Mouse (Mus musculus) forebrain, embryonic 16.5 days (tissue): ENCODE data around the gene Ttc39b. TPM values are rescaled to one million over a fixed set of nuclear protein-coding genes. Genes with fewer than 3 reads are reported as not detected.

ENCODE experiments used
- ATAC-seq: fragments of 200-750 bp; cut with Nextera tagmentation; 2 replicates; pipeline ENCODE4 v1.8.0; 2017; ENCODE audit warnings: mild to moderate bottlenecking, moderate library complexity
- H3K27ac ChIP-seq: fragments of 300-500 bp; sonication (generic); 2 replicates; pipeline ENCODE4 v1.5.1; 2014; ENCODE audit warnings: low read length, control low read depth
- H3K27me3 ChIP-seq: fragments of 300-500 bp; sonication (generic); replicated peaks from 2 replicates; pipeline ENCODE4 v1.6.1; 2014; ENCODE audit warnings: low read length; ENCODE audit not compliant: control insufficient read depth, insufficient read depth
- H3K36me3 ChIP-seq: fragments of 300-500 bp; sonication (generic); 2 replicates; pipeline ENCODE4 v1.6.1; 2014; ENCODE audit not compliant: control insufficient read depth, insufficient read depth
- H3K4me1 ChIP-seq: fragments of 300-500 bp; sonication (generic); replicated peaks from 2 replicates; pipeline ENCODE4 v1.6.1; 2014; ENCODE audit warnings: low read length; ENCODE audit not compliant: control insufficient read depth, insufficient read depth
- H3K4me2 ChIP-seq: fragments of 300-500 bp; sonication (generic); 2 replicates; pipeline ENCODE4 v1.6.1; 2014; ENCODE audit warnings: mild to moderate bottlenecking, low read length, control low read depth
- H3K4me3 ChIP-seq: fragments of 300-500 bp; sonication (generic); replicated peaks from 2 replicates; pipeline ENCODE4 v1.5.1; 2014; ENCODE audit warnings: mild to moderate bottlenecking, low read length, control low read depth
- H3K9ac ChIP-seq: fragments of 300-500 bp; sonication (generic); replicated peaks from 2 replicates; pipeline ENCODE4 v1.6.1; 2014; ENCODE audit warnings: low read depth, low read length, control low read depth
- H3K9me3 ChIP-seq: fragments of 300-500 bp; sonication (generic); 2 replicates; pipeline ENCODE4 v1.6.1; 2016; ENCODE audit warnings: low read length; ENCODE audit not compliant: control insufficient read depth
- WGBS: fragments of 180-500 bp; shearing (Covaris S2); extraction: QIAGEN DNeasy Blood & Tissue Kit; methylation state at CpG from one replicate; pipeline ENCODE4 v1.1.7; 2014; 5-methylcytosine and 5-hydroxymethylcytosine counted together
- polyA plus RNA-seq: library from polyadenylated mRNA; unstranded; fragments of >200 nt; fragmentation: Nextera tagmentation; extraction: Ambion mirVana; gene quantifications from 2 replicates; pipeline ENCODE4 v1.2.1, GENCODE M21; 2015

Ttc39b gene
- polyA plus RNA-seq, 1 experiment from 2014 or later = 12.1 TPM

DNA sequence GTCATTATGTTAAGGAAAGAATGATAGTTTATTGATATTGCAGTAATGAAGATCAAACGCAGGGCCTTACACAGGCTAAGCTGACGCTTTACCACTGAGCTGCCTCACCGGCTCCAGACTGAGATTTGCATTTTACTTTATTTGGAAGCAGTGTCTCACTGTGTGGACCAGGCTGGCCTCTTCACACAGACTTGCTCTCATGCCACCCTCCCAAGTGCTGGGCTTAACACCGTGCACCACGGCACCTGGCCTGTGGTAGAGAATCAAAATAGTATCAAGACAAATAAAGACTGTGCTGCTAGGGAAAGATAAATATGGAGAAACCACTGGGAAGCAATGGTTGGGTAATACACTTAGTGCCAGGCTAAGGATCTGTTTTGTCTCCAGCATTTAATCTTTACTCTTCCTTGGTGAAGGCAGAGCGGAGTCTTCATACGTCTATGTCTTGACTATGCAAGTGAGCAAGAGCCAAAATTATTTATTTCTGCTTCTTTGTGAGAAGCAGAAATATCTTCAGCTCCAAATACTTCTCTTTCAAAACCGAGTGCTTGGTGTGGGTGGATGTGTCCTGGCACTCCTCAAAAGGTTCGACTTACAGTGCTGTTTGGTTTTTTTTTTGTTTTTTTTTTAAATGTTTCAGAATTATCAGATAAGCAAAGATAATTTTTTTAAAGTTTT lies 19.2 kb upstream of the Ttc39b start:
- no peaks in the 10 kb centered on the region for H3K9me3 ChIP-seq
- no peak overlapping the region for H3K4me2 ChIP-seq
- H3K36me3 ChIP-seq = no peaks in the 10 kb centered on the region
- H3K27ac ChIP-seq = no peak overlapping the region
- H3K9ac ChIP-seq = no peak overlapping the region
- H3K27me3 ChIP-seq = no peaks in the 10 kb centered on the region
- H3K4me1 ChIP-seq = no peaks in the 10 kb centered on the region
- 81% methylated on average over 9 of the region's 9 CpGs for WGBS
- H3K4me3 ChIP-seq = no peak overlapping the region
- ATAC-seq = no peak

DNA sequence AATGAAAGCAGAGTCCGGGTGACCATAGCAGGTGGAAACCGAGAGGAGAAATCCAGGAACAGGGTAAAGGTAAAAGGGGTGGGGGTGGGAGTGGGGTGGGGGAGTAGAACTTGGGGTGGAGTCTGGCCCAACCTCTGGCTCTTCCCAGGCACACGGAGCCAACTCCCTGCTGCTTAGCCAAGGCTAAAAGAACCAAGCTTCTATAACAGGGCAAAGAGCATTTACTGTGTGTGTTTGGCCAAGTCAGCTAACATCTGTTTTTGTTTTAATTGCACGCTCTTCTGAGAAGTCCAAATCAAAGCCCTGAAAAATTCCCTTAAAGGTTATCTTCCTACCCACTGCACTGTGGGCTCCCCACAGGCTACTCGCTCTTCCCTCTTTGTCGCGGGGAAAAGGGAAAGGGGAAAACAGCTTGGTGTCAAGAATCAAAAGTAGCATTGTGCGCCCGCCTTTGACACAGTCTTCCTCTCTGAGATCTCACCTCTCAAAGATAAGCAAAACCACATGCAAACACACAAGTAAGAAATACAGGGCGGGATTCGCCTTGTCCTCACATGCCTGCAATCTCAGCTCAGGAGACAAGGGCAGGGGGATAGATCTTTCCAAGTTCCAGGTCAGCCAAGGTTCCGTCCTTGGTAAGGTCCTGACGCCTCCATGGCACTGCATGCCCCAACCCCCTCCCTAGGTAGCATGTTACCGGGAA lies 18.4 kb upstream of the Ttc39b start:
- Histone ChIP-seq H3K4me2 (no peak overlapping the region), H3K4me3 (no peak overlapping the region), H3K27ac (no peak overlapping the region), H3K36me3 (no peaks in the 10 kb centered on the region), H3K9ac (no peak overlapping the region), H3K27me3 (no peaks in the 10 kb centered on the region), H3K9me3 (no peaks in the 10 kb centered on the region), H3K4me1 (no peaks in the 10 kb centered on the region)
- ATAC-seq = no peak
- 74% methylated on average over 14 of the region's 14 CpGs for WGBS

DNA sequence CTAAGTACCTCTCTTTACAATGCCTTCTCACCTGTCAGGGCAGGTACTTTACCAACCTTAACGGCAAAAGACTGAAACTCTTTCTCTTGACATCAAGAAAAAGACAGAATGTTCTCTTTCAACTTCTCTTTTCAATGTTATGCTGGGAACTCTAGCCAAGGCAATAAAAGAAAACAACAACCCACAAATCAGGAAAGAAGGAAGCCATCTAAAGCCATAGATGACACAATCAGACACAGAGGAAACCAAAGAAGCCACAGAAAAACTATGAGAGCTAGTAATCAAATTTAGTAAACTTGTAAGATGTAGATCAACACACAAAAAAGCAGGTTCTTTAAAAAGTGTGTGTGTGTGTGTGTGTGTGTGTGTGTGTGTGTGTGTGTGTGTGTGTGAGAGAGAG lies 15.3 kb upstream of the Ttc39b start:
- Histone ChIP-seq H3K4me1 (no peaks in the 10 kb centered on the region), H3K9ac (no peak overlapping the region), H3K36me3 (no peaks in the 10 kb centered on the region), H3K4me3 (no peak overlapping the region), H3K27ac (no peak overlapping the region), H3K4me2 (no peak overlapping the region), H3K9me3 (no peaks in the 10 kb centered on the region), H3K27me3 (no peaks in the 10 kb centered on the region)
- WGBS = 78% methylated on average over 1 of the region's 1 CpGs
- ATAC-seq = no peak

DNA sequence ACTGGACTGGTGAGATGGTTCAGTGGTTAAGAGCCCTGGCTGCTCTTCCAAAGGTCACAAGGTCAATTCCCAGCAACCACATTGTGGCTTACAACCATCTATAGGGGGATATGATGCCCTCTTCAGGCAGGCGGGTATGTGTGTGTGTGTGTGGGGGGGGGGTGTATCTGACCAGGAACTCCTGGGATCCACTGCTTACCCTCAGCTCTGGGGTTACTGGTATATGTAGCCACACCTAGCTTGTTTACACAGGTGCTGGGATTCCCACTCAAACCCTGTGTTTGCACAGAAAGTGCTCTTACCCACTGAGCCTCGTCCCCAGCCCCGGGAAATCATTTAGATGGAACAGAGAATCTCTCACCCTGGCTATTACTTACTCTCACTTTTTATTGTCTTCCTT lies 13.7 kb upstream of the Ttc39b start:
- Histone ChIP-seq H3K4me1 (no peaks in the 10 kb centered on the region), H3K4me2 (no peak overlapping the region), H3K9me3 (no peaks in the 10 kb centered on the region), H3K9ac (no peak overlapping the region), H3K27ac (no peak overlapping the region), H3K4me3 (no peak overlapping the region), H3K36me3 (no peaks in the 10 kb centered on the region), H3K27me3 (no peaks in the 10 kb centered on the region)
- WGBS = 79% methylated on average over 3 of the region's 3 CpGs
- no peak for ATAC-seq

DNA sequence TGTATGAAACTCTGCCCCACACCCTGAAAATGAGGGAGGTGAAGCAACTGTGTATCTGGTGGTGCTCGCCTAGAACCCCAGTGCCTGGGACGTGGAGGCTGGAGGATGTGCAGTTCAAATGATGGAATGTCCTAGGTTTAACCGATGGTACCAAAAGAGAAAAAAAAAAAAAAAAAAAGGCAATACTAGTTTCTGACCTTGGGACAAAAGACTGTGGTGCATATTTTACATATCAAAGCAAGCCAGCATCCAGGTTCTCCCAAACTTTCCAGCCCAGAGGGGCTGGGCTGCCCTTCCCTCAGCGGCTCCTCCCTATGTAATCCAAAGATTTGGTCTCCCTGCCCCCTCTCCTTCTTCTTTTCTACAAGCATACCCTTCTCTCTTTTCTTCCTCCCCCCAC lies 6.3 kb upstream of the Ttc39b start:
- 88% methylated on average over 4 of the region's 4 CpGs for WGBS
- no peaks in the 10 kb centered on the region for H3K4me1 ChIP-seq
- no peak for ATAC-seq
- no peak overlapping the region for H3K9ac ChIP-seq
- no peaks in the 10 kb centered on the region for H3K9me3 ChIP-seq
- H3K36me3 ChIP-seq = no peaks in the 10 kb centered on the region
- H3K27ac ChIP-seq = no peak overlapping the region
- H3K27me3 ChIP-seq = peaks cover under 1% of the 10 kb centered on the region; the same call in 1 of the 2 replicates
- H3K4me2 ChIP-seq = no peak overlapping the region
- no peak overlapping the region for H3K4me3 ChIP-seq

DNA sequence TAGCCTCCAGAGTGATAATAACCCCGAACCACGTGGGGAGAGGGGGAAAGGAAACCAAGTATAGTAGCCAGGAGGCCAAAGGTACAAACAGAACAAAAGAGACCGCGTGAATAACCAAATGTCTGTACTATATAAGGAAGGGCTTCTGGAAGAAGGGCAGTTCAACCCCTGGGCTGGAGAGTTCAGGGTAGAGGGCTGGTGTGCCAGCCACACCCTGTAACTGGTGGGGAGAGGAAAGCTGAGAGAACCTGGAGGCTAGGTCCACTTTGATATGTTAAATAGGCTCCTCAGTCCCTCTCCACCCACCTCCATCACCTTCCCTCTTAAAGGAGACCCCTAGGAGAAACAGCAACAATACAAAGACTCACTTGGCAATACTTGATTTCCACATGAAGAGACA lies 5.6 kb upstream of the Ttc39b start:
- H3K4me2 ChIP-seq = no peak overlapping the region
- 64% methylated on average over 4 of the region's 4 CpGs for WGBS
- no peaks in the 10 kb centered on the region for H3K4me1 ChIP-seq
- no peaks in the 10 kb centered on the region for H3K36me3 ChIP-seq
- no peak overlapping the region for H3K9ac ChIP-seq
- no peak overlapping the region for H3K4me3 ChIP-seq
- H3K27me3 ChIP-seq = peaks cover 3% of the 10 kb centered on the region; the same call in 1 of the 2 replicates
- no peak for ATAC-seq
- H3K27ac ChIP-seq = no peak overlapping the region
- no peaks in the 10 kb centered on the region for H3K9me3 ChIP-seq

DNA sequence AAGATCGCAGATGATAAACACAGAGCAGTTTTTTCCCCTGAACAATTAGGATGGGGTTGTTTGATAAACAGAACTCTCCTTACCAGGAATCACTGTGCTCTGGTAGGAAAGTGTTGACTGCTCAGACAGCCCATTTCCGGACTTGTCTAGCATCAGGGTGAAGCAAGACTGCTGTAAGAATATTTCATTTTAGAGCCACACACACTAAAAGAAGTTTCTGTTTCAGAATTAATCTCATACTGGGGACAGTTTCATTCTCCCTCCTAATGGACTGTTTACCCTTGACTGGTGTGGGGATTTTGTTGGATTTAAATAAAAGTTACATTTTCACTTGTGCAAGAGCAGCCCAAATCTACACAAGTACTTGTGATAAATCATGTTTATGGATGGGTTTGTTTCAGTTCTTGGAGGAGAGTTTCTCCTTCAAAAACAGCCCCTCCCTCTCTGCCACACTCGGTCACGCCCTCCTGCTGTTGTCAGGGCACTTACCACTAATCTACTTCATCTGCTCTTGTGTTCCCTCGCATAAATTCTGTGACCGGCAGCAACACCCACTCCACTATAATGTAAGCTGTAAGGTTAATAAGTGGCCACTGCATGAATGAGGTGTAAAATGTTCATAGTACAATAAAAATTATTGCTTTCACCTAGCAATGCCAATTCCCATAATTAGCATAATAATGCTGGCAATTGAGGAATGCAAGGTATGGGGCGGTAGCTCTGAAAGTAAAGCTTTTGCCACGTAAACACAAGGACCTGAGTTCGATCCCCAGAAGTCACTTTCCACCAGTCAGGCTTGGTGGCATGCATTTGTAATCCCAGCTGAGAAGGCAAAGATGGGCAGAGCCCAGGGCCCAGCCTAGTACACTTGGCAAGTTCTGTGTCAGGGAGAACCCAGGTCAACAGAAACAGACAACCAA lies 4.2 kb upstream of the Ttc39b start:
- H3K9ac ChIP-seq = no peak overlapping the region
- H3K9me3 ChIP-seq = no peaks in the 10 kb centered on the region
- no peak overlapping the region for H3K27ac ChIP-seq
- H3K36me3 ChIP-seq = no peaks in the 10 kb centered on the region
- no peak overlapping the region for H3K4me3 ChIP-seq
- no peak overlapping the region for H3K4me2 ChIP-seq
- no peak for ATAC-seq
- peaks cover 3% of the 10 kb centered on the region; the same call in 1 of the 2 replicates for H3K27me3 ChIP-seq
- H3K4me1 ChIP-seq = peaks cover 6% of the 10 kb centered on the region
- WGBS = 44% methylated on average over 9 of the region's 9 CpGs

DNA sequence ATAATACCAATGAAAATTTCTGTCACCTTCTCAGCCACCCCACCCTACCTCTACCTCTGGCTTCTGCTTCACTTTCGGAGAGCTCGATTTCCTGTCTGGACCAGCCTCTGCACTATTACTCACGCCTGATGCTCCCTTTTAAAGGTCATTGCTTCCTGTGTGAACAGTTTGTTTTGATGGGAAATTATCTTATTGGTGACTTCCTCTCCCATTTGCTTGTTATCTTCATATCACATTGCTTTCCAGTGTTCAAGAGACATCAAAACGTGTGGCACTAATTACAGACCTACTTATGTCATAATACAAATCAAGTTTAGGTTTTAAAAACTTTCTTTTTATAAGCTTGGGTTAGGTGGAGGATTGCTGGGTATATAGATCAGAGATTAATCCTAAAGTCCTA lies 3.5 kb upstream of the Ttc39b start:
- Histone ChIP-seq H3K9ac (no peak overlapping the region), H3K4me1 (peaks cover 9% of the 10 kb centered on the region), H3K36me3 (no peaks in the 10 kb centered on the region), H3K27me3 (peaks cover 3% of the 10 kb centered on the region; the same call in 1 of the 2 replicates), H3K4me3 (no peak overlapping the region), H3K9me3 (no peaks in the 10 kb centered on the region), H3K27ac (no peak overlapping the region), H3K4me2 (no peak overlapping the region)
- WGBS = 79% methylated on average over 4 of the region's 4 CpGs
- no peak for ATAC-seq

DNA sequence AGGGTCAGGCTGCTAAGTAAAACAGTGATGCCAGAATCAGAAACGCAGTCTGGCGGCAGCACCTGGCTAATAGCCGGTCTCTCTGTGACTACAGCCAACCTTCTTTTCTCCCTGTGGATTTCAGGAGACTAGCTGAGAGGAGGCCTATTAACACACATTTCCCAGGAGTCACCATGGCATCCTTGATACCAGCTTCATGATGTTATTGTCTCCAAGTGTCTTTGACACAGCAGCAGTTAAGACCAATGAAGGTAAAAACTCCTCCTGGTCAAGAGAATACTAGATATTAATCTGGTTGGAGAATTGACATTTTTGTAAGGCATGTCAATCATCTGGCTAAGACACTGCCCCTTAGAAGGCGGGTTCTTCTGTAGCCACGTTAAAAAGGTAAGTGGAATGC lies 1.3 kb upstream of the Ttc39b start:
- Histone ChIP-seq H3K27ac (no peak overlapping the region), H3K9ac (no peak overlapping the region), H3K27me3 (peaks cover 3% of the 10 kb centered on the region; the same call in 1 of the 2 replicates), H3K36me3 (no peaks in the 10 kb centered on the region), H3K4me2 (no peak overlapping the region), H3K9me3 (no peaks in the 10 kb centered on the region), H3K4me1 (peaks cover 9% of the 10 kb centered on the region), H3K4me3 (no peak overlapping the region)
- ATAC-seq = no peak
- WGBS = 55% methylated on average over 5 of the region's 5 CpGs
